Mouse (Mus musculus): ENCODE measurements around the gene Ppp1r26. TPM values are rescaled to one million over a fixed set of nuclear protein-coding genes. Genes with fewer than 3 reads are reported as not detected.

Gene Ppp1r26
- polyA plus RNA-seq, 1 experiment from 2014 or later, result 2.4 TPM

DNA sequence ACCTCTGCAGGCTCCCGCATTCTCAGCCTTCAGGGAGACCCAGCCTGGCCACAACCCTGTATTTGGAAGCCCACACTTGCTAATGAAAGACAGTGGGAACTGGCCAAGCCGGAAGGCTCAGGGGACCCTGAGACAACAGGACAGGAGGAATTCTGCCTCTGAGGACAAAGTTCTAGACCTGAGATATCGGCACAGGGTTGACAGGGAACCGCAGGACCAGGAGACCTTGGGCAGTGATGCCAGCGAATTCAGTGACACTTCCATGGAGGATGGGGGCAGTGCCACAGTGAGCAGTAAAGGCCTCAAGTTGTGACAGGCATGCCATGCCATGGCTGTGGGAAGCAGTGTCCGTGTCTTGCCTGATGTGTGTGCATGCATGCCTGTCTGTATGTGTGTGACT lies 6.9 kb downstream of the Ppp1r26 start:
- no peak overlapping the region for H3K4me3 ChIP-seq (replicated peaks; ENCODE audit: low read depth, low read length)
- no peaks in the 10 kb centered on the region for H3K4me1 ChIP-seq (replicated peaks; ENCODE audit: insufficient read depth, low read length)
- no peak for DNase-seq (ENCODE audit: low spot score)
- no peaks in the 10 kb centered on the region for H3K27me3 ChIP-seq (ENCODE audit: insufficient read depth, low read length)
- H3K27ac ChIP-seq, result no peak overlapping the region
- no peak overlapping the region for H3K4me2 ChIP-seq (ENCODE audit: low read length)
- H3K36me3 ChIP-seq (ENCODE audit: insufficient read depth, low read length), result peaks cover 6% of the 10 kb centered on the region; the same call in 1 of the 2 replicates
- no peaks in the 10 kb centered on the region for H3K9me3 ChIP-seq (replicated peaks; ENCODE audit: low read length)
- no peak for ATAC-seq (replicated peaks; ENCODE audit: low FRiP score, low read depth)
- 83% methylated on average over 6 of the region's 6 CpGs for WGBS
- no peak overlapping the region for H3K9ac ChIP-seq (ENCODE audit: low read depth, low read length)
- TF ChIP-seq CTCF (IDR thresholded peaks at IDR 0.05; ENCODE audit: low read depth), result no peak

DNA sequence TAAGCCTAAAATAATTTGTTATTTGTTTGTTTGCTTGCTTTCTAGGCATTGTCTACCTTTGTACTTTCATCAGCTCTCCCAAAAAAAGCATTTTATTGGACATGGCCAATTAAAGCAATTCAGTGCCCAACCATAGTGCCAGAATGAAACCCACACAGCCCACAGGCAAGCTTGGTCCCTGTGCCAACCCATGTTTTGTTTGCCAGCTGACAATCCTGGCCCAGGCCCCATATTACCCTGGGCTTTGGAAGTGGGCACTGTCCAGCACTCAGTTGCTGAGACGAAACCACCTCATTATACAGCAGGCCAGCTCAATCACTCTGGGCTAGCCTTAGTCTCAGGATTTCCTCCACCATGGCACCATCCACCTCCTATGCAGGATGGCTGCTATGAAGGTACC lies 10.0 kb downstream of the Ppp1r26 start:
- no peak for TF ChIP-seq CTCF (IDR thresholded peaks at IDR 0.05; ENCODE audit: low read depth)
- H3K9ac ChIP-seq (ENCODE audit: low read depth, low read length), result no peak overlapping the region
- no peaks in the 10 kb centered on the region for H3K36me3 ChIP-seq (ENCODE audit: insufficient read depth, low read length)
- no peaks in the 10 kb centered on the region for H3K4me1 ChIP-seq (replicated peaks; ENCODE audit: insufficient read depth, low read length)
- ATAC-seq (replicated peaks; ENCODE audit: low FRiP score, low read depth) (no peak), DNase-seq (ENCODE audit: low spot score) (no peak)
- no peaks in the 10 kb centered on the region for H3K9me3 ChIP-seq (replicated peaks; ENCODE audit: low read length)
- no peak overlapping the region for H3K4me3 ChIP-seq (replicated peaks; ENCODE audit: low read depth, low read length)
- H3K27ac ChIP-seq, result no peak overlapping the region
- 83% methylated on average over 1 of the region's 1 CpGs for WGBS
- H3K4me2 ChIP-seq (ENCODE audit: low read length), result no peak overlapping the region
- H3K27me3 ChIP-seq (ENCODE audit: insufficient read depth, low read length), result no peaks in the 10 kb centered on the region

DNA sequence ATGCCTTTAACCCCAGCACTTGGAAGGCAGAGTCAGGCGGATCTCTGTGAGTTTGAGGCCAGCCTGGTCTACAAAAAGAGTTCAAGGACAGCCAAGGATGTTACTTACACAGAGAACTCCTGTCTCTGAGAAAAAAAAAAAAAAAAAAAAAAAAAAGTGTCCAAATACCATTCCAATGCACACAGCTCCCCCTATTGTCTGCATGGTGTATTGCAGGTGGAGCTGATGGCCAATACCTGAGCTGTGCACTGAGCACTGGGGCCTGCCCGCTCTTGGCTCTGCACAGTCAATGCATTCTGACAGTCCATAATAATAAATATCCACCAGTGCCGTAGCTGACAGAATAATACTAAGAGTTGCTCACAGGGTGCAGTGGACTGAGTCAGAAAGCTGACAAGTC lies 17.3 kb downstream of the Ppp1r26 start:
- TF ChIP-seq CTCF (IDR thresholded peaks at IDR 0.05; ENCODE audit: low read depth), result peak; percentile 57
- no peak overlapping the region for H3K4me2 ChIP-seq (ENCODE audit: low read length)
- no peaks in the 10 kb centered on the region for H3K27me3 ChIP-seq (ENCODE audit: insufficient read depth, low read length)
- ATAC-seq (replicated peaks; ENCODE audit: low FRiP score, low read depth), result no peak
- no peak for DNase-seq (ENCODE audit: low spot score)
- H3K4me3 ChIP-seq (replicated peaks; ENCODE audit: low read depth, low read length), result no peak overlapping the region
- no peak overlapping the region for H3K27ac ChIP-seq
- H3K9me3 ChIP-seq (replicated peaks; ENCODE audit: low read length), result no peaks in the 10 kb centered on the region
- 51% methylated on average over 3 of the region's 3 CpGs for WGBS
- peaks cover 11% of the 10 kb centered on the region; the same call in 1 of the 2 replicates for H3K4me1 ChIP-seq (replicated peaks; ENCODE audit: insufficient read depth, low read length)
- H3K9ac ChIP-seq (ENCODE audit: low read depth, low read length), result no peak overlapping the region
- no peaks in the 10 kb centered on the region for H3K36me3 ChIP-seq (ENCODE audit: insufficient read depth, low read length)

GRCm38 (mm10) chr2:28464919-28465318 lies 18.3 kb downstream of the Ppp1r26 start:
- 76% methylated on average over 9 of the region's 9 CpGs for WGBS
- DNase-seq (ENCODE audit: low spot score), result no peak
- Histone ChIP-seq H3K9me3 (replicated peaks; ENCODE audit: low read length) (no peaks in the 10 kb centered on the region), H3K4me2 (ENCODE audit: low read length) (no peak overlapping the region), H3K4me1 (replicated peaks; ENCODE audit: insufficient read depth, low read length) (peaks cover 12% of the 10 kb centered on the region; the same call in 1 of the 2 replicates), H3K9ac (ENCODE audit: low read depth, low read length) (no peak overlapping the region), H3K27me3 (ENCODE audit: insufficient read depth, low read length) (no peaks in the 10 kb centered on the region), H3K27ac (no peak overlapping the region), H3K36me3 (ENCODE audit: insufficient read depth, low read length) (peaks cover 8% of the 10 kb centered on the region), H3K4me3 (replicated peaks; ENCODE audit: low read depth, low read length) (no peak overlapping the region)
- ATAC-seq (replicated peaks; ENCODE audit: low FRiP score, low read depth), result no peak
- no peak for TF ChIP-seq CTCF (IDR thresholded peaks at IDR 0.05; ENCODE audit: low read depth)

DNA sequence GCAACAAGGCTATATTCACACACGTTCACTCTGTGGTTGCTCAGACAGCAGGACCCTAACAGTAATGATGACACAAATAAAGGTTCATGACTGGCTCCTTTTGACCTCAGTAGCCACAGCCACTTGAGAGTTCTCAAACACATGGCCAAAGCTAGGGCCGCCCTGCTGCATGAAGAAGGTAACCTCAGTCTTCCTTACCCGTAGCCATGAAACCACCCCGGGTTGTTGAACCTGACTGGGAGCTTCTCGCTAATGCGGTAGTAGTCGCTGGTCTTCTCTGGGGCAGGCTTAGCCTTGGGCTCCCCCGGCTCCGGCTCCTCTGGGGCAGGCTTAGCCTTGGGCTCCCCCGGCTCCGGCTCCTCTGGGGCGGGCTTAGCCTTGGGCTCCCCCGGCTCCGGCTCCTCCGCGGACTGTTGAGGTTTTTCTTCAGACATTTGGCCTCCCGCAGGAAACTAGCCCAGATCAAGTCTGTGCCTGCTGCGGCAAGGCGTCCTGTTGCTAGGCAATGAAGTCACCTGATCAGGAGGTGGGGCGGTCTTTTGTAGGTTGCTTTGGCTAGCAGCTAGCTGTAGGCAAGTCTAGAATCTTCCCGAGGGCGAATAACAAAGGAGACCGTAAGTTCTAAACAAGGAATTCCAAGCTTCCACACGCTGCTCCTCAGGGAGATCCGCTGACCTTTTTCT lies 19.4 kb downstream of the Ppp1r26 start, which contains the start of gene 1700007K13Rik:
Gene 1700007K13Rik (minus strand): TSS at position 497 of the 683 bp plus-strand sequence.
- H3K9ac ChIP-seq (ENCODE audit: low read depth, low read length), result peak within 1 kb of the TSS; percentile 28; the same call in 1 of the 2 replicates
- no peak for TF ChIP-seq CTCF (IDR thresholded peaks at IDR 0.05; ENCODE audit: low read depth)
- H3K27me3 ChIP-seq (ENCODE audit: insufficient read depth, low read length), result no peaks in the 10 kb centered on the region
- peaks cover 12% of the 10 kb centered on the region; the same call in 1 of the 2 replicates for H3K4me1 ChIP-seq (replicated peaks; ENCODE audit: insufficient read depth, low read length)
- DNase-seq (ENCODE audit: low spot score) (peak; percentile 86), ATAC-seq (replicated peaks; ENCODE audit: low FRiP score, low read depth) (peak; percentile 60; the same call in 1 of the 2 replicates)
- 4% methylated on average over 25 of the region's 25 CpGs for WGBS
- H3K4me3 ChIP-seq (replicated peaks; ENCODE audit: low read depth, low read length), result peak within 1 kb of the TSS; percentile 20
- peaks cover 14% of the 10 kb centered on the region for H3K36me3 ChIP-seq (ENCODE audit: insufficient read depth, low read length)
- peak within 1 kb of the TSS; percentile 62 for H3K4me2 ChIP-seq (ENCODE audit: low read length)
- H3K9me3 ChIP-seq (replicated peaks; ENCODE audit: low read length), result no peaks in the 10 kb centered on the region
- no peak within 1 kb of the TSS for H3K27ac ChIP-seq

- H3K9ac ChIP-seq (ENCODE audit: low read depth, low read length), result peak within 1 kb of the TSS; percentile 93
- H3K27me3 ChIP-seq (ENCODE audit: insufficient read depth, low read length), result no peaks in the 10 kb centered on the region
- TF ChIP-seq CTCF (IDR thresholded peaks at IDR 0.05; ENCODE audit: low read depth), result peak; percentile 89
- peak within 1 kb of the TSS; percentile 85 for H3K4me2 ChIP-seq (ENCODE audit: low read length)
- no peak within 1 kb of the TSS for H3K27ac ChIP-seq
- H3K4me3 ChIP-seq (replicated peaks; ENCODE audit: low read depth, low read length), result peak within 1 kb of the TSS; percentile 81
- peaks cover 12% of the 10 kb centered on the region; the same call in 1 of the 2 replicates for H3K4me1 ChIP-seq (replicated peaks; ENCODE audit: insufficient read depth, low read length)
- peaks cover 16% of the 10 kb centered on the region for H3K36me3 ChIP-seq (ENCODE audit: insufficient read depth, low read length)
- peaks cover 2% of the 10 kb centered on the region; the same call in 1 of the 2 replicates for H3K9me3 ChIP-seq (replicated peaks; ENCODE audit: low read length)
- DNase-seq (ENCODE audit: low spot score) (peak; percentile 92), ATAC-seq (replicated peaks; ENCODE audit: low FRiP score, low read depth) (peak; percentile 86)
- under 1% methylated on average over 52 of the region's 52 CpGs for WGBS
These were observed 21.4 kb downstream of the Ppp1r26 start, which contains the start of gene Mrps2 for GRCm38 (mm10) chr2:28467860-28468485. TSS of gene Mrps2 (plus strand) at chr2:28468066.
